In genomic region chr10:118101056-118101455, GRCm38 (mm10) we compare ENCODE assay signal across 21 mouse cellular contexts. TPM values are rescaled to one million over a fixed set of nuclear protein-coding genes. Genes with fewer than 3 reads are reported as not detected.
DNase-seq lines count a peak whose midpoint lies in the region; ATAC-seq and TF ChIP-seq lines count a peak whose summit lies in the region.
"Had no signal": no experiment of that assay in that cellular context is flagged by ENCODE, and none has a peak within 500 bp of the region (broad histone marks: within the 10 kb centered on the region; RNA-seq: fewer than 3 reads in every experiment).

No protein-coding gene starts in this region.

- no peak for ATAC-seq in forebrain, embryonic 13.5 days
- no peak for ATAC-seq in activated CD4-positive, CD25-positive, alpha-beta regulatory T cell, adult 4 months
- ATAC-seq: forebrain, embryonic 14.5 days; forebrain, embryonic 16.5 days; Patski had no signal

- TF ChIP-seq POLR2A in spleen, adult 2 months (IDR thresholded peaks at IDR 0.05; ENCODE audit: low read depth, low read length), result no peak
- TF ChIP-seq POLR2A in CH12.LX (IDR thresholded peaks at IDR 0.05; ENCODE audit: low read depth, low read length), result no peak
- TF ChIP-seq POLR2A in bone marrow macrophage, adult 2 months (IDR thresholded peaks at IDR 0.05; ENCODE audit: borderline replicate concordance, low read depth, low read length), result no peak

- no peaks in the 10 kb centered on the region for H3K36me3 ChIP-seq in spleen, adult 2 months (ENCODE audit: control insufficient read depth, insufficient read depth, low read length)
- no peaks in the 10 kb centered on the region for H3K36me3 ChIP-seq in CH12.LX (replicated peaks in 1 of 2; ENCODE audit: control insufficient read depth in 1 of 2, insufficient read depth in 1 of 2, low read length in 1 of 2)
- no peaks in the 10 kb centered on the region for H3K36me3 ChIP-seq in splenic B cell, adult 2 months (ENCODE audit: control insufficient read depth, insufficient read depth, low read length, poor library complexity, severe bottlenecking)
- no peaks in the 10 kb centered on the region for H3K36me3 ChIP-seq in forebrain, embryonic 13.5 days (ENCODE audit: poor library complexity, severe bottlenecking)
- H3K36me3 ChIP-seq: embryonic facial prominence, embryonic 10.5 days; embryonic facial prominence, embryonic 12.5 days had no signal

- H3K4me1 ChIP-seq in spleen, adult 2 months (ENCODE audit: control insufficient read depth, insufficient read depth, insufficient read length), result peaks cover 41% of the 10 kb centered on the region
- H3K4me1 ChIP-seq in CH12.LX (ENCODE audit: control insufficient read depth in 1 of 2, insufficient read depth in 2 of 2), result peaks cover 13 to 41% of the 10 kb centered on the region in 2 experiments
- H3K4me1 ChIP-seq in bone marrow macrophage, adult 2 months (ENCODE audit: control insufficient read depth, insufficient read depth, low read length), result peaks cover 57% of the 10 kb centered on the region
- no peaks in the 10 kb centered on the region for H3K4me1 ChIP-seq in forebrain, embryonic 13.5 days
- H3K4me1 ChIP-seq: embryonic facial prominence, embryonic 12.5 days had no signal

- dilution Hi-C loops in CH12.LX (cut with MboI; ENCODE audit: extremely low pct_ligation_motif_present, extremely low pct_unique_long_range_greater_than_20kb, low sequenced_read_pairs), result no loop called here

- peaks cover 12% of the 10 kb centered on the region for H3K9me3 ChIP-seq in CH12.LX (replicated peaks; ENCODE audit: low read length)
- no peaks in the 10 kb centered on the region; the same call in 1 of the 2 replicates for H3K9me3 ChIP-seq in forebrain, embryonic 13.5 days (replicated peaks)
- H3K9me3 ChIP-seq: embryonic facial prominence, embryonic 10.5 days; embryonic facial prominence, embryonic 12.5 days had no signal

- H3K4me2 ChIP-seq in CH12.LX (ENCODE audit: insufficient read depth, low read depth, poor library complexity, severe bottlenecking), result no peak overlapping the region
- no peak overlapping the region for H3K4me2 ChIP-seq in forebrain, embryonic 13.5 days
- H3K4me2 ChIP-seq: embryonic facial prominence, embryonic 12.5 days had no signal

- no peak for TF ChIP-seq EP300 in CH12.LX (IDR thresholded peaks at IDR 0.05; ENCODE audit: low read length)

- H3K4me3 ChIP-seq in spleen, adult 2 months (ENCODE audit: extremely low read depth, insufficient read depth, insufficient read length), result no peak overlapping the region
- H3K4me3 ChIP-seq in CH12.LX (replicated peaks in 1 of 3; ENCODE audit: low read depth in 2 of 3, low read length in 2 of 3, poor library complexity in 1 of 3), result no peak overlapping the region
- no peak overlapping the region for H3K4me3 ChIP-seq in bone marrow macrophage, adult 2 months (ENCODE audit: insufficient read depth, low read length)
- no peak overlapping the region for H3K4me3 ChIP-seq in forebrain, embryonic 13.5 days
- H3K4me3 ChIP-seq: embryonic facial prominence, embryonic 10.5 days; embryonic facial prominence, embryonic 12.5 days had no signal

- H3K27me3 ChIP-seq in spleen, adult 2 months (ENCODE audit: control insufficient read depth, insufficient read depth, low read length), result no peaks in the 10 kb centered on the region
- H3K27me3 ChIP-seq in CH12.LX (replicated peaks), result no peaks in the 10 kb centered on the region
- H3K27me3 ChIP-seq in splenic B cell, adult 2 months (ENCODE audit: control insufficient read depth, insufficient read depth, low read length, poor library complexity, severe bottlenecking), result no peaks in the 10 kb centered on the region
- H3K27me3 ChIP-seq in forebrain, embryonic 13.5 days, result peaks cover 3% of the 10 kb centered on the region; the same call in 1 of the 2 replicates

- no peaks in the 10 kb centered on the region for H3K79me2 ChIP-seq in CH12.LX (replicated peaks; ENCODE audit: control insufficient read depth, extremely low read depth, insufficient read depth, poor library complexity, severe bottlenecking)

- in situ Hi-C loops in CH12.LX (cut with MboI; ENCODE audit: low pct_ligation_motif_present, low pct_unique_long_range_greater_than_20kb, low sequenced_read_pairs), result loop anchor here (25.0 kb wide), 1 partner anchor 264 kb away; the partner anchor contains the start of gene Rap1b

- WGBS in spleen, adult 2 months, result 57% methylated on average over 2 of the region's 2 CpGs
- 80% methylated on average over 2 of the region's 2 CpGs for WGBS in forebrain, embryonic 13.5 days

- DNase-seq in spleen, adult 2 months (ENCODE audit: low read depth in 1 of 2, low spot score in 2 of 2), result no peak
- no peak for DNase-seq in spleen, postnatal 10 days (ENCODE audit: low spot score in 2 of 2)
- DNase-seq in CH12.LX (ENCODE audit: extremely low read depth), result peak; percentile 43
- peak; percentile 64 for DNase-seq in splenic B cell, adult 2 months (ENCODE audit: low read depth, low spot score)
- DNase-seq in urinary bladder, adult 18-20 months (ENCODE audit: low spot score in 2 of 2), result no peak
- DNase-seq: adrenal gland, adult 2 months; adrenal gland, postnatal 10 days; adrenal gland, postnatal 25 days; cerebellum, adult 11-12 months; cerebellum, adult 2 months; cerebellum, adult 9-10 months; cerebellum, postnatal 10 days; cerebellum, postnatal 25 days had no signal

- H3K27ac ChIP-seq in spleen, adult 2 months (ENCODE audit: insufficient read depth, low read length), result peak overlapping the region; percentile 88; the same call in 1 of the 2 replicates
- no peak overlapping the region for H3K27ac ChIP-seq in CH12.LX (ENCODE audit: insufficient read depth, low read depth)
- peak overlapping the region; percentile 48 for H3K27ac ChIP-seq in bone marrow macrophage, adult 2 months (ENCODE audit: insufficient read depth, low read depth, low read length)
- H3K27ac ChIP-seq in forebrain, embryonic 13.5 days, result no peak overlapping the region
- H3K27ac ChIP-seq: embryonic facial prominence, embryonic 10.5 days; embryonic facial prominence, embryonic 12.5 days had no signal

- no peak overlapping the region for H3K9ac ChIP-seq in CH12.LX (ENCODE audit: insufficient read depth, low read depth)
- H3K9ac ChIP-seq in forebrain, embryonic 13.5 days, result no peak overlapping the region
- H3K9ac ChIP-seq: embryonic facial prominence, embryonic 12.5 days had no signal

- TF ChIP-seq RAD21 in CH12.LX (IDR thresholded peaks at IDR 0.05; ENCODE audit: low read depth, low read length), result no peak

- no peak for TF ChIP-seq CTCF in spleen, adult 2 months (IDR thresholded peaks at IDR 0.05; ENCODE audit: extremely low read depth, insufficient read depth, insufficient read length, insufficient replicate concordance)
- TF ChIP-seq CTCF in CH12.LX (conservative IDR thresholded peaks at IDR 0.05 in 1 of 2, IDR thresholded peaks at IDR 0.05 in 1 of 2; ENCODE audit: low read depth in 2 of 2, low read length in 2 of 2), result no peak
- TF ChIP-seq CTCF in bone marrow macrophage, adult 2 months (IDR thresholded peaks at IDR 0.05; ENCODE audit: low read depth, low read length), result no peak

TF ChIP-seq in CH12.LX, 34 proteins besides CTCF, POLR2A, EP300 and RAD21:
- no peak for TF ChIP-seq PAX5 (IDR thresholded peaks at IDR 0.05; ENCODE audit: low read length)
- 0 out of 2 replicates have a peak, but pooled peaks have one; percentile 9 for TF ChIP-seq ETS1 (conservative IDR thresholded peaks at IDR 0.05; ENCODE audit: low read depth, low read length)

RNA-seq across cellular contexts. Expression of gene Mdm1, which starts 40.6 kb away (rescaled TPM):
- polyA plus RNA-seq in spleen, adult 2 months (2012; rRNA removed), result 2.9 and 3.4 TPM in 2 replicates
- total RNA-seq in CH12.LX (2012; rRNA removed) (6.8 and 7.7 TPM in 2 replicates), CH12.LX (2014; rRNA removed) (10.4 and 12.6 TPM in 2 replicates)
- 9.7 and 10.8 TPM in 2 replicates for polyA plus RNA-seq in CH12.LX (2012; ENCODE audit: insufficient read length, low read depth)
- 12.0 and 12.8 TPM in 2 replicates for polyA plus RNA-seq in bone marrow macrophage, adult 2 months (2012; ENCODE audit: insufficient read depth, insufficient read length, missing spikeins)
- polyA plus RNA-seq in forebrain, embryonic 13.5 days (2015; fragmentation: Nextera tagmentation; extraction: Ambion mirVana), result 48.3 and 49.7 TPM in 2 replicates
- polyA plus RNA-seq in activated CD4-positive, CD25-positive, alpha-beta regulatory T cell, adult 4 months (2017; shearing (Covaris generic)), result 10 to 100 TPM in 1 of 2 experiments, 1 to 10 TPM in 1; 6.3 to 10.3 TPM

Comparison
In these comparisons a context has a peak if more than half of its experiments do, and no peak if none do; other contexts are left out.
1. DNase-seq: peak in CH12.LX (single experiment) and splenic B cell, adult 2 months (single experiment); none in spleen, adult 2 months (0 of 2), spleen, postnatal 10 days (0 of 2) and urinary bladder, adult 18-20 months (0 of 2).
2. H3K27ac ChIP-seq: peak in spleen, adult 2 months (single experiment) and bone marrow macrophage, adult 2 months (single experiment); none in CH12.LX (single experiment) and forebrain, embryonic 13.5 days (single experiment).